Mouse (Mus musculus) thymus, postnatal 36 days (tissue): ENCODE data around the gene Ccdc183.

Experiments used
- DNase-seq, 2 experiments: peaks; one replicate each; pipeline ENCODE4 v3.0.0; 2022; ENCODE audit warnings: mixed read lengths in 2 of 2

Ccdc183 gene

GRCm38 (mm10) chr2:25617578-25617977 lies at the start of gene Ccdc183:
TSS of gene Ccdc183 (minus strand) at chr2:25617678.
- no peak for DNase-seq

GRCm38 (mm10) chr2:25666516-25666915 lies 49.0 kb upstream of the Ccdc183 start:
- no peak for DNase-seq

- no peak for DNase-seq
Observed at GRCm38 (mm10) chr2:25664125-25664524, 46.6 kb upstream of the Ccdc183 start.

GRCm38 (mm10) chr2:25663511-25663910 lies 46.0 kb upstream of the Ccdc183 start:
- peak; percentile 68 to 76 for DNase-seq

GRCm38 (mm10) chr2:25661245-25661970 lies 43.9 kb upstream of the Ccdc183 start:
- no peak for DNase-seq

- no peak for DNase-seq
Observed at GRCm38 (mm10) chr2:25660279-25660678, 42.8 kb upstream of the Ccdc183 start.

GRCm38 (mm10) chr2:25657652-25658051 lies 40.2 kb upstream of the Ccdc183 start, which contains the start of gene Lcn5:
TSS of gene Lcn5 (plus strand) at chr2:25657952.
- no peak for DNase-seq

GRCm38 (mm10) chr2:25657246-25657645 lies 39.8 kb upstream of the Ccdc183 start:
- DNase-seq: no peak

GRCm38 (mm10) chr2:25656691-25657090 lies 39.2 kb upstream of the Ccdc183 start:
- DNase-seq: no peak

GRCm38 (mm10) chr2:25654502-25654901 lies 37.0 kb upstream of the Ccdc183 start:
- no peak for DNase-seq

GRCm38 (mm10) chr2:25652902-25653301 lies 35.4 kb upstream of the Ccdc183 start, which contains the start of gene Lcn8:
TSS of gene Lcn8 (plus strand) at chr2:25653120.
- DNase-seq: no peak

- DNase-seq: peak; percentile 47 to 64
Observed at GRCm38 (mm10) chr2:25639890-25640289, 22.4 kb upstream of the Ccdc183 start.

GRCm38 (mm10) chr2:25634046-25634445 lies 16.6 kb upstream of the Ccdc183 start:
- no peak for DNase-seq

GRCm38 (mm10) chr2:25633616-25634015 lies 16.1 kb upstream of the Ccdc183 start:
- no peak for DNase-seq

- no peak for DNase-seq
Observed at GRCm38 (mm10) chr2:25628738-25629137, 11.3 kb upstream of the Ccdc183 start.

- no peak for DNase-seq
Observed at GRCm38 (mm10) chr2:25627811-25628210, 10.3 kb upstream of the Ccdc183 start, which contains the start of gene Fcna. TSS of gene Fcna (minus strand) at chr2:25628030.

- no peak for DNase-seq
Observed at GRCm38 (mm10) chr2:25625986-25626385, 8.5 kb upstream of the Ccdc183 start.

- DNase-seq: peak; percentile 60 to 64
Observed at GRCm38 (mm10) chr2:25621229-25622200, 4.0 kb upstream of the Ccdc183 start, which contains the start of gene Tmem141. TSS of gene Tmem141 (minus strand) at chr2:25622005.

- no peak for DNase-seq
Observed at GRCm38 (mm10) chr2:25620852-25621228, 3.4 kb upstream of the Ccdc183 start.

GRCm38 (mm10) chr2:25620386-25620785 lies 2.9 kb upstream of the Ccdc183 start:
- peak in 1 of 2 experiments; percentile 22 for DNase-seq

- no peak for DNase-seq
Observed at GRCm38 (mm10) chr2:25616398-25616797, 1.1 kb downstream of the Ccdc183 start.

- DNase-seq: no peak
Observed at GRCm38 (mm10) chr2:25608671-25609070, 8.8 kb downstream of the Ccdc183 start.
